Mouse (Mus musculus): Measurements from ENCODE around the gene Rasl2-9. TPM values are rescaled to one million over a fixed set of nuclear protein-coding genes. Genes with fewer than 3 reads are reported as not detected.

Rasl2-9 gene
- total RNA-seq, 1 experiment: 0.27 TPM

DNA sequence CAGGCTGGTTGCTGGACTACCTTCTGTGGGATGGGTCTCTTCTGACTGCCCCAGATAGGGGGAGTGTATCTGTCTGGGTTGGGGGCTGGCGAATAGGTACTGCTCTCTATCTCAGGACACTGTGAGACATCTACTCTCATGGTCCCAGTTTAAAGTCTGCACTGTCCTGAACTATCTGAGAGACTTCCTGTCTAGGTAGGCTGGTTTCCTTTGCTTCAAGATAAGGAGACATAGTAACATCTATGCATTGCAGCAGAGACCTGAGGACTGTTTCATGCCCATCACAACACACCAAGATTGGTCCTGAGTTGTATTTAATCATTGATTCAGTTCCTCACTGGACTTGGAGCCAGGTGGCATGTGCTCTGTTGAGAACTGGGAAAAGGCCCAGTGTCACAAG lies 40.2 kb downstream of the Rasl2-9 start:
- in situ Hi-C loops (cut with MboI; ENCODE audit: low sequenced_read_pairs in 2 of 2, unreplicated experiment in 2 of 2): no loop called here
- Histone ChIP-seq H3K4me3 (ENCODE audit: insufficient read depth in 1 of 2, low read depth in 1 of 2, low read length in 2 of 2, poor library complexity in 1 of 2, severe bottlenecking in 1 of 2) (no peak overlapping the region), H3K4me1 (ENCODE audit: control insufficient read depth in 2 of 2, insufficient read depth in 2 of 2, low read length in 2 of 2, poor library complexity in 1 of 2) (0 out of 4 replicates have a peak, but pooled peaks cover 0 to 2% of the 10 kb centered on the region in 2 experiments), H3K9me3 (ENCODE audit: control insufficient read depth, insufficient read depth, low read depth, low read length) (no peaks in the 10 kb centered on the region), H3K27ac (ENCODE audit: insufficient read depth, low read depth, low read length, poor library complexity, severe bottlenecking) (no peak overlapping the region), H3K9ac (ENCODE audit: insufficient read depth, low read depth, low read length, poor library complexity, severe bottlenecking) (no peak overlapping the region), H3K36me3 (ENCODE audit: control insufficient read depth, insufficient read depth, low read length, poor library complexity, severe bottlenecking) (peaks cover 44% of the 10 kb centered on the region)
- TF ChIP-seq MAFK (IDR thresholded peaks at IDR 0.05; ENCODE audit: insufficient read depth, low read depth, low read length) (no peak), HCFC1 (IDR thresholded peaks at IDR 0.05; ENCODE audit: borderline replicate concordance, insufficient read depth, low read length) (no peak), ZC3H11A (IDR thresholded peaks at IDR 0.05; ENCODE audit: borderline replicate concordance, low read depth, low read length) (no peak), CHD2 (IDR thresholded peaks at IDR 0.05; ENCODE audit: low read depth, low read length) (no peak), ZNF384 (IDR thresholded peaks at IDR 0.05; ENCODE audit: low read depth, low read length) (no peak)
- DNase-seq (ENCODE audit: low read depth, low spot score): no peak

DNA sequence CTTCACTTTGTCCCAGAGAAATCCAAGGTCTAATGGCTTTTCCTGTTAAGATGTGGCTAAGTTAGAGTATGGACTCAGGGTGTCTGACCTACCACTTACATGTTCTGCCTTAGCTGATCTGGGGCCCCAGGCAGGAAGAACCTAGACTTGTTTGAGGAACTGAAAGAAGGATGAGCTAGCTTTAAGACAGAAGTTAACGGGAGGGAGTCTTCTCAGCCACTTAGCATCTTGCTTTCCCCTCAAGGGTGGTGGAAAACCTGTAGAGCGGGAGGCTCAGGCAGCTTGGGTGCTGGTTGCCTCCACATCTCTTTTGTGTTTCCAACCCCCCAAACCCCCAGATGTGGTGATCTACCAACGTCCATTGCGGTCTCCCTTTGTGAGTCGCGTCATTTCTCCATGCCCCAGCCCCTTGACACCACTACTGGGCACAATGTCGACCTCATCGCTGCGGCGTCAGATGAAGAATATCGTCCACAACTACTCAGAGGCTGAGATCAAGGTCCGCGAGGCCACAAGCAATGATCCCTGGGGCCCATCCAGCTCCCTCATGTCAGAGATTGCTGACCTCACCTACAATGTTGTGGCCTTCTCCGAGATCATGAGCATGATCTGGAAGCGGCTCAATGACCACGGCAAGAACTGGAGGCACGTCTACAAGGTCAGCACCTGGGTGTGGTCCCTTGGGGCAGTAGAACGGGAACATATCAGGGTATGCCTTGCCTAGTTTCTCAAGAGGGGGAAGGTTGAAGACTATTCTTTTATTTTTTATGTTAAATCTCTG lies 42.2 kb downstream of the Rasl2-9 start:
- no peak overlapping the region for H3K27ac ChIP-seq (ENCODE audit: insufficient read depth, low read depth, low read length, poor library complexity, severe bottlenecking)
- peaks cover 40% of the 10 kb centered on the region for H3K36me3 ChIP-seq (ENCODE audit: control insufficient read depth, insufficient read depth, low read length, poor library complexity, severe bottlenecking)

DNA sequence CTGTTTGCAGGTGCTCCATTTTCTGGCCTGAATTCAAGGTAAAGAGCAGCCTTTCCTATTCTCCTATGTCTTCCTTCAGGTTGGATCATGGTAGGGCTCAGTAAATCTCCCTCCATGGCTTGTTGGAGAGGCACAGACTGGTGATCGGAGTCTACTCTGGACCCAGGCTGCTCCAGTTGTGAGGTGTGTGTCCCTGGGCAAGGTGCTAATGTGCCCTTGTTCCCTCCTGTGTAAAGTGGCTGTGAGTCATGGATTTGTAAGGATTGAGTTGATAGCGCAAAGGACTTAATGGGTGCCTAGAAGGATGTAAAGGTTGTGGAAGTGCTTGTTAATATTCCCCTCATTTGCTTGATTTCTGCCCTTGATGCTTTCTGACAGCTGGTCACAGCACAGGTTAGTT lies 43.8 kb downstream of the Rasl2-9 start:
- no peak overlapping the region for H3K9ac ChIP-seq (ENCODE audit: insufficient read depth, low read depth, low read length, poor library complexity, severe bottlenecking)
- peaks cover 2% of the 10 kb centered on the region in 2 experiments; a peak in 1 of 4 replicates for H3K4me1 ChIP-seq (ENCODE audit: control insufficient read depth in 2 of 2, insufficient read depth in 2 of 2, low read length in 2 of 2, poor library complexity in 1 of 2)
- H3K27ac ChIP-seq (ENCODE audit: insufficient read depth, low read depth, low read length, poor library complexity, severe bottlenecking): no peak overlapping the region
- no peaks in the 10 kb centered on the region for H3K9me3 ChIP-seq (ENCODE audit: control insufficient read depth, insufficient read depth, low read depth, low read length)
- in situ Hi-C loops (cut with MboI; ENCODE audit: low sequenced_read_pairs in 2 of 2, unreplicated experiment in 2 of 2): no loop called here
- H3K4me3 ChIP-seq (ENCODE audit: insufficient read depth in 1 of 2, low read depth in 1 of 2, low read length in 2 of 2, poor library complexity in 1 of 2, severe bottlenecking in 1 of 2): no peak overlapping the region
- no peak for TF ChIP-seq MAFK (IDR thresholded peaks at IDR 0.05; ENCODE audit: insufficient read depth, low read depth, low read length)
- DNase-seq (ENCODE audit: low read depth, low spot score): no peak
- H3K36me3 ChIP-seq (ENCODE audit: control insufficient read depth, insufficient read depth, low read length, poor library complexity, severe bottlenecking): peaks cover 42% of the 10 kb centered on the region

More for the DNA sequence above, 42.2 kb downstream of the Rasl2-9 start:
- Histone ChIP-seq H3K9ac (ENCODE audit: insufficient read depth, low read depth, low read length, poor library complexity, severe bottlenecking) (no peak overlapping the region), H3K4me3 (ENCODE audit: insufficient read depth in 1 of 2, low read depth in 1 of 2, low read length in 2 of 2, poor library complexity in 1 of 2, severe bottlenecking in 1 of 2) (no peak overlapping the region), H3K9me3 (ENCODE audit: control insufficient read depth, insufficient read depth, low read depth, low read length) (no peaks in the 10 kb centered on the region), H3K4me1 (ENCODE audit: control insufficient read depth in 2 of 2, insufficient read depth in 2 of 2, low read length in 2 of 2, poor library complexity in 1 of 2) (peaks cover 2% of the 10 kb centered on the region in 2 experiments; a peak in 1 of 4 replicates)
- no peak for DNase-seq (ENCODE audit: low read depth, low spot score)
- in situ Hi-C loops (cut with MboI; ENCODE audit: low sequenced_read_pairs in 2 of 2, unreplicated experiment in 2 of 2): no loop called here
- no peak for TF ChIP-seq ZC3H11A (IDR thresholded peaks at IDR 0.05; ENCODE audit: borderline replicate concordance, low read depth, low read length)

DNA sequence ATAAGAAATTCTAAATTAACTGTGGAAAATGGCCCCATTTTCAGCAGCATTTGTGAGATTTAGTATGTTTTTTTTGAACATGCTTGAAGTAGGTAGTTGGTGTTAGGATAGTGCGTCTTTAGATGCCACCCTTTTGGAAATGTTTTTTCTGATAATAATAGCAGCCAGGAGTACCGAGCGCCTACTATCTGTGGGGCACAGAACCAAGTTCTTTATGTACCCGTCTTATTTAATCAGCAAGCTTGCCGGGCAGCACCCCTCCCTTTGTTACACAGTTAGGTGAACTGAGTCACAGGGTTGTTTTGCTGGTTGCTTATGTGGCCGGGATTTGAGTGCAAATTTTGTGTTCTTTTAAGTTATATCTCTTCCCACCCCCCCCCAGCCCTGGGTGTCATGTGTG lies 44.5 kb downstream of the Rasl2-9 start:
- in situ Hi-C loops (cut with MboI; ENCODE audit: low sequenced_read_pairs in 2 of 2, unreplicated experiment in 2 of 2): no loop called here
- Histone ChIP-seq H3K9me3 (ENCODE audit: control insufficient read depth, insufficient read depth, low read depth, low read length) (no peaks in the 10 kb centered on the region), H3K9ac (ENCODE audit: insufficient read depth, low read depth, low read length, poor library complexity, severe bottlenecking) (no peak overlapping the region; the same call in 1 of the 2 replicates), H3K36me3 (ENCODE audit: control insufficient read depth, insufficient read depth, low read length, poor library complexity, severe bottlenecking) (peaks cover 42% of the 10 kb centered on the region), H3K4me3 (ENCODE audit: insufficient read depth in 1 of 2, low read depth in 1 of 2, low read length in 2 of 2, poor library complexity in 1 of 2, severe bottlenecking in 1 of 2) (peak overlapping the region in 1 of 2 experiments; percentile 81; a peak in 3 of 4 replicates), H3K4me1 (ENCODE audit: control insufficient read depth in 2 of 2, insufficient read depth in 2 of 2, low read length in 2 of 2, poor library complexity in 1 of 2) (peaks cover 2% of the 10 kb centered on the region in 2 experiments; a peak in 1 of 4 replicates), H3K27ac (ENCODE audit: insufficient read depth, low read depth, low read length, poor library complexity, severe bottlenecking) (no peak overlapping the region; the same call in 1 of the 2 replicates)
- no peak for DNase-seq (ENCODE audit: low read depth, low spot score)
- TF ChIP-seq ZNF384 (IDR thresholded peaks at IDR 0.05; ENCODE audit: low read depth, low read length): no peak
- TF ChIP-seq HCFC1 (IDR thresholded peaks at IDR 0.05; ENCODE audit: borderline replicate concordance, insufficient read depth, low read length): no peak
- no peak for TF ChIP-seq CHD2 (IDR thresholded peaks at IDR 0.05; ENCODE audit: low read depth, low read length)
- TF ChIP-seq ZC3H11A (IDR thresholded peaks at IDR 0.05; ENCODE audit: borderline replicate concordance, low read depth, low read length): no peak
- no peak for TF ChIP-seq MAFK (IDR thresholded peaks at IDR 0.05; ENCODE audit: insufficient read depth, low read depth, low read length)

DNA sequence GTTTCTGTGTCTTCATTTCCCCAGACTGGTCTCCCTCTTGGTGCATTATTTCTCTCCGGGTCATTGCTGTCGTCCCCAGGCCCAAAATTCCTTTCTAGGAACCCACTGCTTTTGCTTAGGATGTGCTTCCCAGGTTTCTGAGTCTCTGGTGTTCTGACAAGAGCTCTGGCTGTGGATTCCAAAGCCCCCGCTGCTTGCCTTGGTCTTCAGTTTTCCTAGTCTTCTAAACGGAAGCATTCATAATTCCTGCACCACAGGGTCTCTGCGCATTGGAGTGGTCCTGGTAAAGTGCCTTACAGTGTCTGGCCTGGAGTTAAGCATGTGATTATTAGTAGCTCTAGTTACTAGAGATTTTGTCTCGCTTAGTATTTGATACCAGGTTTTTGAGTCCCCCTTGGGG lies 44.9 kb downstream of the Rasl2-9 start:
- Histone ChIP-seq H3K9ac (ENCODE audit: insufficient read depth, low read depth, low read length, poor library complexity, severe bottlenecking) (peak overlapping the region; percentile 91), H3K36me3 (ENCODE audit: control insufficient read depth, insufficient read depth, low read length, poor library complexity, severe bottlenecking) (peaks cover 42% of the 10 kb centered on the region), H3K27ac (ENCODE audit: insufficient read depth, low read depth, low read length, poor library complexity, severe bottlenecking) (no peak overlapping the region; the same call in 1 of the 2 replicates), H3K4me3 (ENCODE audit: insufficient read depth in 1 of 2, low read depth in 1 of 2, low read length in 2 of 2, poor library complexity in 1 of 2, severe bottlenecking in 1 of 2) (peak overlapping the region; percentile 81 to 97), H3K4me1 (ENCODE audit: control insufficient read depth in 2 of 2, insufficient read depth in 2 of 2, low read length in 2 of 2, poor library complexity in 1 of 2) (peaks cover 2 to 3% of the 10 kb centered on the region in 2 experiments; a peak in 1 of 4 replicates), H3K9me3 (ENCODE audit: control insufficient read depth, insufficient read depth, low read depth, low read length) (no peaks in the 10 kb centered on the region)
- TF ChIP-seq CHD2 (IDR thresholded peaks at IDR 0.05; ENCODE audit: low read depth, low read length) (no peak), HCFC1 (IDR thresholded peaks at IDR 0.05; ENCODE audit: borderline replicate concordance, insufficient read depth, low read length) (no peak), MAFK (IDR thresholded peaks at IDR 0.05; ENCODE audit: insufficient read depth, low read depth, low read length) (no peak), ZNF384 (IDR thresholded peaks at IDR 0.05; ENCODE audit: low read depth, low read length) (no peak), ZC3H11A (IDR thresholded peaks at IDR 0.05; ENCODE audit: borderline replicate concordance, low read depth, low read length) (no peak)
- DNase-seq (ENCODE audit: low read depth, low spot score): no peak
- in situ Hi-C loops (cut with MboI; ENCODE audit: low sequenced_read_pairs in 2 of 2, unreplicated experiment in 2 of 2): no loop called here

Measured in ES-E14 (cell line).